Mouse (Mus musculus) ES-E14 (cell line): ENCODE measurements at regions not wholly inside any gene's neighbourhood (a gene's known extent, or its start where the extent isn't known, plus 50 kb on each side); places are given as distances from the start of the nearest gene placed in this dataset.

ENCODE experiments used
- CHD2 ChIP-seq: IDR thresholded peaks from 2 replicates; pipeline ENCODE4 v1.6.1; 2014; ENCODE audit warnings: mild to moderate bottlenecking, low read depth, low read length, inconsistent platforms
- HCFC1 ChIP-seq: IDR thresholded peaks from 2 replicates; pipeline ENCODE4 v1.6.1; 2012; ENCODE audit warnings: low read length, inconsistent platforms, borderline replicate concordance; ENCODE audit not compliant: insufficient read depth

DNA sequence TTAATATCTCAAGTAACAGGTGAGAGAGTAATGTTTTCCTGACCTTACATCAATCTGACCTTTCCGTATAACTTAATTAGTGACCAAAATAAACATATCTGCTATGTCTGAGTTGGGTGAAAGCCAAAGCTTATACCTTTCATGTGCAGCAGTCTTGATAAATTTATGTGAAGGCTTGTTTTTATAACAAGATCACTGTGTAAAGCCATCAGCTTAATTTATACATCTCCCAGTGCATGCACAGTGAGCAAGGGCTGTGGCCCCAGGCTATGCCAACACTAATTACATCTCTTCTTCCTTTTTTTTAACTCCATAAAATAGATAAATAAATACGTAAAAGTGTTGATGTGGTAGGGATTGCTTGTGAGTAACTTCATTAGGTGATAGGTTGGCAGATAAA is 966.3 kb downstream of the Sorcs3 start:
- TF ChIP-seq CHD2 (no peak), HCFC1 (no peak)
